Mouse (Mus musculus): ENCODE measurements at regions not wholly inside any gene's neighbourhood (a gene's known extent, or its start where the extent isn't known, plus 50 kb on each side); places are given as distances from the start of the nearest gene placed in this dataset.

DNA sequence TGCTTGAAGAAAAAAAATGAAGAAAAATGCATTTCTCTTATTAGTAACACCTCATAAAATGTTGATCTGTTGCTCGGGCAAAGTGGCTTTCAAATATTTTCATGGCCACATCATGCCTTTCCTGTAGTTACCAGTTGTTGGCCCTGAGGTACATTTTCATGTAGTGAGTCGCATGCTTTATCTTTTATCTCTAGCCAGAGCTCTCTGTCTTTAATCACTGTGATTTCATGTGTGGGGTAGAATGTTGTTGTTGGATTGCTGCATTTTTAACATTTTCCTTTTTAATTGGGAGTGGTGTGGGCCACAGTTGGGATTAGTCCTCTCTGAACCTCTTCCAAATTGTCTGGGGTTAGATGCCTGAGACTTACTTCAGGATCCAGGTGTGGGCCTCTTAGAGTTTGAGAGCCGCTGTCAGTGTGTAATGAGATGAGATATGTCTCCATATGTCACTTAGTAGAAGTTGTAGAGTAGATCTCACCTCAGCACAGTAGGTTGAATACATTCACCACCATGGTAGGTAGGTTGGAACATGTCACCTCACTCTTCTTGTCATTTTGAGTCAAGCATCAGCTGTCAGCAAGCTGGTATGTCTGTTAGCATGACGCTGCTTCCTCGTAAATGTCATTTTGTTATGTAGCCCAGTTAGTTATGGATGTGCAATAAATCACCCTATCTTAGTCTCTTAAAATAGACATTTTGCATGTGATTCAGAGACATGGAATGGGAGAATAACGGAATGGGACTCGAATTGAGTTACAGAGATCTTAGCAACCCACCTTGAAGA lies 1099.7 kb upstream of the 4930412O13Rik start:
- DNase-seq, result no peak
- no peak for ATAC-seq
- H3K9me3 ChIP-seq (ENCODE audit: low read length), result no peaks in the 10 kb centered on the region
- TF ChIP-seq CTCF (IDR thresholded peaks at IDR 0.05; ENCODE audit: low read depth), result no peak
- 89% methylated on average over 7 of the region's 7 CpGs for WGBS
- no peaks in the 10 kb centered on the region for H3K4me1 ChIP-seq (ENCODE audit: insufficient read depth)
- no peaks in the 10 kb centered on the region for H3K36me3 ChIP-seq (ENCODE audit: insufficient read depth)
- no peak overlapping the region for H3K27ac ChIP-seq (ENCODE audit: low read depth, low read length)
- H3K27me3 ChIP-seq (ENCODE audit: insufficient read depth, low read length), result no peaks in the 10 kb centered on the region
- no peak overlapping the region for H3K4me2 ChIP-seq (ENCODE audit: low read depth)
- H3K9ac ChIP-seq, result no peak overlapping the region
- no peak overlapping the region for H3K4me3 ChIP-seq (ENCODE audit: low read depth, low read length)

DNA sequence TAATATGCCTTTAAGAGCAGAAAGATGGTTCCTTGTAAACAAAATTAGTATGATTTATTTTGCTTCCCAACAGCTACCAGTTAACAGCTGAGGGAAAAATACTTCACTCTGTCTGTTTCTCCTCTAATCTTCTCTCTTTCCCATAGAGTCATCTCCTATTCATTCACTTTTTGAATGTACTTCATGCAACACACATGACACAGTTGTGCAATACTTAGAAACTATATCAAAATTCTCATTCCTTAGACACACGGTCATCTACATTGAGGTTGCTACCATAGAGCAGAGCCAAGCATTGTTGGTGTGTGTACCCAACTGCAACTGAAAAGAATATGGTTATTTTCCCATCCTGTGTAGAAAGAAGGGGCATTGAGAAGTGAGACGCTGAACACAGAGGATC lies 1098.8 kb upstream of the 4930412O13Rik start:
- no peak for TF ChIP-seq CTCF (IDR thresholded peaks at IDR 0.05; ENCODE audit: low read depth)
- no peak overlapping the region for H3K4me3 ChIP-seq (ENCODE audit: low read depth, low read length)
- 91% methylated on average over 2 of the region's 2 CpGs for WGBS
- ATAC-seq (no peak), DNase-seq (no peak)
- H3K27ac ChIP-seq (ENCODE audit: low read depth, low read length), result no peak overlapping the region
- H3K4me2 ChIP-seq (ENCODE audit: low read depth), result no peak overlapping the region
- H3K9me3 ChIP-seq (ENCODE audit: low read length), result no peaks in the 10 kb centered on the region
- no peaks in the 10 kb centered on the region for H3K27me3 ChIP-seq (ENCODE audit: insufficient read depth, low read length)
- H3K4me1 ChIP-seq (ENCODE audit: insufficient read depth), result no peaks in the 10 kb centered on the region
- H3K9ac ChIP-seq, result no peak overlapping the region
- H3K36me3 ChIP-seq (ENCODE audit: insufficient read depth), result no peaks in the 10 kb centered on the region

DNA sequence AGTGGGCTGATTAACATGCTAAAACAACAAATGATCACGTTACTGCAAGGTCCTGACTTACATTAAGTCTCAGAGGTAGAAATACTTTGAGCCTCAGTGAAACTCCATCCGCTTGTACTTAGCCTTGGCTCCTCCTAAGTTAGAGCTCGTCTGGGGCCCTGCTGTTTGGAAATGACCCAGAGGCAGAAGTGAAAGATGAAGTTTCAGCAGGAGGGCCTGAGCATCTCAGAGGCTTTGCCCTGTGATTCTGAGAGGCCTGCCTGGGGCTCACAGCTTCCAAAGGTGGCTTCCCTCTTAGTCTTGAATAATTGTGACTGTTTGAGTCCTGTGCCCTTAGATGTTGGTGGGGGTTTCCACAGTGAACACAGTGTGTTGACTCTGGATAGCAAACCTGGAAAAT lies 1079.0 kb upstream of the 4930412O13Rik start:
- Histone ChIP-seq H3K4me1 (ENCODE audit: insufficient read depth) (no peaks in the 10 kb centered on the region), H3K9ac (no peak overlapping the region), H3K9me3 (ENCODE audit: low read length) (no peaks in the 10 kb centered on the region), H3K27me3 (ENCODE audit: insufficient read depth, low read length) (no peaks in the 10 kb centered on the region), H3K36me3 (ENCODE audit: insufficient read depth) (no peaks in the 10 kb centered on the region), H3K4me2 (ENCODE audit: low read depth) (no peak overlapping the region), H3K4me3 (ENCODE audit: low read depth, low read length) (no peak overlapping the region), H3K27ac (ENCODE audit: low read depth, low read length) (no peak overlapping the region)
- WGBS, result 51% methylated on average over 3 of the region's 3 CpGs
- no peak for TF ChIP-seq CTCF (IDR thresholded peaks at IDR 0.05; ENCODE audit: low read depth)
- ATAC-seq, result no peak
- DNase-seq, result no peak

DNA sequence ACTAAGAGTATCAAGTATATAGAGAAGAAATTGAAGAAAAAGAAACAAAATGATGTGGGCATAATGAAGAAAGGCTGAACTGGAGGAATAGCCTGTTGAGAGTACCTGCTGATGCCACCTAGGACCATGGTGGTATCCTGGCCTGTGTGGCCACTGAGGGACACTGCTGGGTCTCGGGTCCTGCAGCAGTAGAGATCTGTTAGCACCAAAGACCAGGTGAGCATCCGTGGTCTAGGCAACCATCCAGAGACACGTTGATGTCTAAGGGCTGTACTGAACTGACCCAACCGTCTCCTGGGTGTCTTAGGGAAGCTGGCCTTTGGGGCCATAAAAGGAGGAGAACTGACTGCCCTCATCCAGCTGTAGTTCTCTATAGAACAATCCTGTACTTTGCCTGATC lies 1071.4 kb upstream of the 4930412O13Rik start:
- H3K4me1 ChIP-seq (ENCODE audit: insufficient read depth), result no peaks in the 10 kb centered on the region
- no peak for TF ChIP-seq CTCF (IDR thresholded peaks at IDR 0.05; ENCODE audit: low read depth)
- WGBS, result 86% methylated on average over 4 of the region's 4 CpGs
- no peaks in the 10 kb centered on the region for H3K36me3 ChIP-seq (ENCODE audit: insufficient read depth)
- no peak overlapping the region for H3K9ac ChIP-seq
- no peaks in the 10 kb centered on the region for H3K27me3 ChIP-seq (ENCODE audit: insufficient read depth, low read length)
- ATAC-seq (no peak), DNase-seq (no peak)
- no peak overlapping the region for H3K4me2 ChIP-seq (ENCODE audit: low read depth)
- no peaks in the 10 kb centered on the region for H3K9me3 ChIP-seq (ENCODE audit: low read length)
- H3K27ac ChIP-seq (ENCODE audit: low read depth, low read length), result no peak overlapping the region
- no peak overlapping the region for H3K4me3 ChIP-seq (ENCODE audit: low read depth, low read length)

DNA sequence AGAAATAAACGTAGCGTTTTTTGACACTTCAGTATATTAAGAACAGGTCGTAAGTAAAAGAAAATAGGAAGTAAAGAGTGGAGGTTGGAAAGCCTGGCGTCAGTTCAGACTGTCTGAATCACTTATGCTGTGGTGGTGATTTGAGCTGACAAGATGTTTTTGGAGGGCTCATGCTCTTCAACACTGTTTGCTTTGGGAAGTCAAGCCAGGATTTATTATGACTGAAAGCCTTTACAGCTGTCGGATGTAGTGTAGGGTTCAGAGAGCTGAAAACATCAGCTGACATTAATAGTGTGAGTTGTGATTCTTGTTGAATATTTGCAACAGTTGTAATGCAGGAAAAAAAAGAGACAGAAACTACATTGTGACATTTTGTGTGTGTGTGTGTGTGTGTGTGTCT lies 1062.9 kb upstream of the 4930412O13Rik start:
- Histone ChIP-seq H3K4me1 (ENCODE audit: insufficient read depth) (no peaks in the 10 kb centered on the region), H3K4me3 (ENCODE audit: low read depth, low read length) (no peak overlapping the region), H3K9ac (no peak overlapping the region), H3K36me3 (ENCODE audit: insufficient read depth) (no peaks in the 10 kb centered on the region), H3K9me3 (ENCODE audit: low read length) (no peaks in the 10 kb centered on the region), H3K27ac (ENCODE audit: low read depth, low read length) (no peak overlapping the region), H3K27me3 (ENCODE audit: insufficient read depth, low read length) (no peaks in the 10 kb centered on the region), H3K4me2 (ENCODE audit: low read depth) (no peak overlapping the region)
- WGBS, result 77% methylated on average over 5 of the region's 5 CpGs
- ATAC-seq, result no peak
- DNase-seq, result no peak
- no peak for TF ChIP-seq CTCF (IDR thresholded peaks at IDR 0.05; ENCODE audit: low read depth)

DNA sequence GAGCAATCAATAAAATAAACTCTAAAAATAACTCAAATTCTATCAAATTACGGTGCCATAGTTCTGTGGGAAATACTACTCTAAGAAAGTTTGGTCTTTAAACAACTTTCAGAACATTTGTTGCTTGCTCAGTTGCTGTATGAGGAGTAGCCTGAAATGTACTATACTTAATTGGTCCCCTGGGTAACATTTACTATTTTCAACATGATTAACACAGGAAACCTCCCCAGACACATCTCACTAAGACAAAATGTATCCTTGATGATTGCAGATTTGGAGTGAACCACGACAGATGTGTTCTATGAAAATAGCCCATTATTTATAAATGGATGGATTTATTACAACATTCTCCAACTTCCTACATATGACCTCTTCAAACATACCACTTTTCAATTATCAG lies 1055.6 kb upstream of the 4930412O13Rik start:
- DNase-seq (no peak), ATAC-seq (no peak)
- no peak overlapping the region for H3K4me2 ChIP-seq (ENCODE audit: low read depth)
- H3K4me3 ChIP-seq (ENCODE audit: low read depth, low read length), result no peak overlapping the region
- no peak overlapping the region for H3K9ac ChIP-seq
- H3K27ac ChIP-seq (ENCODE audit: low read depth, low read length), result no peak overlapping the region
- no peaks in the 10 kb centered on the region for H3K9me3 ChIP-seq (ENCODE audit: low read length)
- H3K4me1 ChIP-seq (ENCODE audit: insufficient read depth), result no peaks in the 10 kb centered on the region
- no peaks in the 10 kb centered on the region for H3K27me3 ChIP-seq (ENCODE audit: insufficient read depth, low read length)
- H3K36me3 ChIP-seq (ENCODE audit: insufficient read depth), result no peaks in the 10 kb centered on the region
- no peak for TF ChIP-seq CTCF (IDR thresholded peaks at IDR 0.05; ENCODE audit: low read depth)
- WGBS, result 88% methylated on average over 2 of the region's 2 CpGs

Data from forebrain, postnatal 0 days (tissue).